Mouse (Mus musculus) lung, postnatal 14 days (tissue): Measurements from ENCODE around the gene Erbb4.

Experiments
- DNase-seq: peaks from one replicate; pipeline ENCODE4 v3.0.0; 2021

Gene Erbb4

DNA sequence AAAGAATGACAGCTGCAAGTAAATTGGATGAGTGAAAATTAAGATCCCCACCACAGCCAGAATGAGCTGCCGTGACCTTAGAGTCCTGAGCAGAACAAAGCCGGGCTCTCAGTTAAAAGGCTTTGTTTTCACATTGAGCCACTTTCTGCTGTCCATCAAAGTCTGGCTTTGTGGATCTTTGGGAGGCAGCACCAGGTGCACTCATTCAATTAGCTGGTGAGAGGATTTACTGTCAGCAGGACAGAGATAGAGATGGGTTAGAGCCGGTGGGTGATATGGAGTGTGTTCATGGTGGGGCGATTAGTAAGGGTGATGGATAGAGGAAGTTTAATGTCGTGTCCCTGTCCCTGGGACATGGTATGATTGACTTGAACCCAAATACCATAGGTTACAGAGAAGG, 1060.7 kb downstream of the Erbb4 start:
- DNase-seq: no peak

DNA sequence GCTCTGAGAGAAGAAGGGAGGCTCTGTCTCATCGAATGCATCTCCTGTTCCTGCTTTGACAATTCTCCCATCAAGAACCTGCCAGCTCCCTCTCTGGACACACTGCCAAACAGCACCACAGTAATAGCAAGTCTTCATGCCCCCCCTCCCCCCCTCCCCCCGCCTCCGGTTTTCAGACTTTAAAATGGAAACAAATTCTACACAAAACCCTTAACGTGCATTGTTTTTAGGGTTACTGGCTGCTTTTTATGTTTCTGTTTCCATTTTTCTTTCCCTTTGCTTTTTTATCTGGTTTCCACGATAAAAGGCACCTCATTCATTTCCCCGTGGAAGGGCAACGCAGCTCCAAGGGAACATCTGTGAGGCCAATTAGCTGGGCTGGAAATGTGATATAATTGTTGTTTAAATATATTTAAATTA, 1061.3 kb downstream of the Erbb4 start:
- no peak for DNase-seq

DNA sequence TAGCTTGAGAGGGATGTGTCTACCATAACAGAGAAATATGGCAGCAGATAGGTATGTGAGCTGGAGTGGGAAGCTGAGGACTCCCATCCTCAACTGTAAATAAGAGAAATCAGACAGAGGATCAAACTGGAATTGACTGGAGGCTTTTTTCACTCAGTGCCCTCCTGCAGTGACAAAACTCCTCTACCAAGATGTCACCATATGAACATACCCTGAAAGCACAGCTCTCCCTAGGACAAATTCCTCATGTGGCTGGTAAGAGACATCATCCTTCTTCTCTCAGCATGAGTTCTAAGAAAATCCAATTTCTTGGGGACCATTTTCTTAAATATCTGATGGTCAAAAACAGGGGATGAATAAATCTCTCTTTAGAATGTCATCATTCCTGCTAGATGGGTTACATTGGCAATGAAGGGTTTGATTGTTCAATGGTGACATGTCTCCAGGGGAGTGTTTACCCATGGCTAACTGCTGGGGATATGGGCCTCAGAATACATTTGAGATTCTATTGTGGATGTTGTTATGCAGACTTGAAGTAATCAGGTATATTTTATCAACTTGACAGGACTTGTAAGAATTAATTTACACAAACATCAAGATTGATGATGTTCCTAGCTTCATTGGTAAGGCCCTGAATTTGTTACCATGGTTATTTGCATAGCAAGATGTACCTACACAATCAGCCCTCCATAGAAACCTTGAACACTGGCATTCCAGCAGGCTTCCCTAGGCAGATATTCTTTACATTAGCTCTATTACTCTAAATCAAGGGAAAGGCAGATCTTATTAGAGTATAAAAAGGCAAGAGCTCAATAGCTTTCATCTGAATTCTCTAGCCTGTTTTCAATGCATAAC, 1083.5 kb downstream of the Erbb4 start:
- no peak for DNase-seq

DNA sequence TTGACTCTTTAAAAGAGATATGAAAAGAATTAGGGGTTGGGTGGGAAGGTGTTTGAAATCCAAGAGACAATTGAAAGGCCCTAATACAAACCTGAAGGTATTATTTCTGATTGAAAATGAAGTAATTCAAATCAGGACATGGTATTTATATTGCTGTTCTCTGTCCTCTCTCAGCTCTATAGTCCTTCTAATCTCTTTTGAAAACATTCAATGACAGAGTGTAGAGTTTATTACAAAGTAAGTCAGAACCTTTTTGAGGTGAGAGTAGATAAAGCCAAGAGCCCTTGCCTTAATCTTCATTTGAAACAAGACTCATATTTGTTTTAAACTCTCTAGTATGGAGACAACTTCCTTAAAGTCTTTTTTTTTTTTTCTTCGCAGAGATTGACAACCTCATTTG, 1087.8 kb downstream of the Erbb4 start:
- no peak for DNase-seq

DNA sequence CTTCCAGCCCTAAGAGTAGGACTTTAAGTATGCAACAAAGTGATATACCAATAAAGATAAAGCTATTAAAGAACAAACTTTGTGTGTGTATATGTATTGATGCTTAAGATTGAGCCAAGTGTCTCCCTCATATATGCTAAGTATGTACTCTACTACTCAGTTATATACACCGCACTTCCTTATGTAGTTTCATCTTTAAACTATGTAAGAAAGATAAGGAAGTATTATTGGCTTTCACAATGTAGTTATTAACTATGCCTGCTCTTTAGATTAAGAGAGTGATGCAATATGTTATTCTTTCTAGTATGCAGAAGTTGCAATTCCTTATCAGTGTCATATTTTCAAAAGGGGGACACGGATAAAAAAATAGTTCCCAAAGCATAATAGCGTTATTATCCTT, 1088.2 kb downstream of the Erbb4 start:
- no peak for DNase-seq
